Mouse (Mus musculus): ENCODE data around the gene Phf6.
"Not testable (repeated sequence)": the region's sequence is repeated elsewhere in the genome, so short reads cannot be mapped to it uniquely, and the experiment has no call there.

Gene Phf6

DNA sequence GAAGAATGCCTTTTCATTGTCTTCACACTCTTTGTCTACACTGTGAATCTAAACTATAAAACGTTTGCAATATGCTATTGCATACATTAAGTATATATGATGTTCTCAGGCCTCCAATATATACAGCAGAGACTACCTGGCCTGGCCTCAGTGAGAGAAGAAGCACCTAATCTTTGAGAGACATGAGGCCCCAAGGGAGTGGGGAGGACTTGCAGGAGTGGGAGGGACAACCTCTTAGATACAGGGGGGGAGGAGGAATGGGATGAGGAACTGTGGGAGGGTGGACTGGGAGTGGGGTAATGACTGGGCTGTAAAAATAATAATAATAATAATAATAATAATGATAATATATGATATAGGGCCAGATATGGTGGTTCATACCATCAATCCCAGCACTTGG is 66.5 kb downstream of the Phf6 start:
- no peak for DNase-seq (ENCODE audit: low spot score in 2 of 2)

DNA sequence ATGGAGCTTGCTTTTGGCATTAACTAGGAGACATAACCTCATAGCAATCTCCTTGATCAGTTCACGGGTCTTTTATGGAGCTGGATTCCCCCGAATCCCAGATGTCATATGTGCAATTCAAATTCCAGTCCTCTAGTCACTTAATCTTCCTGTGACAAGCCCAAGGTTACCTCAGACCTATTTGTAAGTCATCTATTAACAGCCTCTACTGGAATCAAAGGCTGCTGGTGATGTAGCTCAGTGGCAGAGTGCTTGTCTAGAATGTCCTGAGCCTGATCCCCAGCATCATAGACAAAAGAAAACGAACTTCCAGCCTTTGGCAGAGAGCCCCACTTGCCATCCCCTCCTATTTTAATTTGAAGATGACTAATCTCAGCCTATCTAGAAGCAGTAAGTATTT is 69.3 kb downstream of the Phf6 start:
- no peak for DNase-seq (ENCODE audit: low spot score in 2 of 2)

DNA sequence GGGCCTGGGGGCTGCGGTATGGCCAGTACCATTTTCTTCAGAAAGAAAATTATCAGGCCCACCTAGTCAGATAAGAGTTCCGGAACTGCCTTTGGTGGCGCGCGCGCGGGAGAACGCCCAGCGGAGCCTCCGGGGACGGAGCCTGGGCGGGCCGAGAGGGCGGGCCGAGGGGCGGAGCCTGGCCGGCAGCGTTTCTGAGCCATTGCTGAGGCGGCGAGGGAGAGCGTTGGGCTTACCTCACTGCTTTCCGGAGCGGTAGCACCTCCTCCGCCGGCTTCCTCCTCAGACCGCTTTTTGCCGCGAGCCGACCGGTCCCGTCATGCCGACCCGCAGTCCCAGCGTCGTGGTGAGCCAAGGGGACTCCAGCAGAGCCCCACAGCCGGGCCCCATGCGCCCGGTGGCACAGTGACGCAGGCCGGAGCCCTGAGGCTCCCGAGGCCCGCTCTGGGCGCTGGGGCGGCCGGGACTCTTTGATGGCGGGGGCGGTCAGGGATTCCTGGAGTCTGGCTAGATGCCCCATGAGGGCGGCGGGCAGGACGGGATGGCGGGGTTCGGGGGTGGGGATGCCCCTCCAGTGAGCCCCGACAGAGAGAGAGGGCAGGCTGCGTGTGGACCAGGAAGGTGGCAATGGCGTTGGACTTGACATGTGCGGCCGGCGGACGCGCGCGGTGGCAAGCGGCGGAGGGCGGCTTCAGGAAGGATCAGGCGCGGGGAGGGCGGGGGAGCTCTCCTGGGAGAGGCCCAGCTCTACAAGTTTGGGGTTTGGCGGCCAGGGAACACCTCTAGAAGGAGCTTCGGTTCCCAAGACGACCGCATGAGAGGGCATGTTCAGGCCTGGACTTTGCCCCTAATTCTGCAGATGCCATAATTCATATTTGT is 76.1 kb downstream of the Phf6 start, which contains the start of gene Hprt:
TSS of gene Hprt (plus strand) at position 233 of the 879 bp plus-strand sequence.
- peak; percentile 65 to 71 for DNase-seq (ENCODE audit: low spot score in 2 of 2)

GRCm38 (mm10) chrX:52994726-52995125 is 82.7 kb downstream of the Phf6 start:
- DNase-seq (ENCODE audit: low spot score in 2 of 2), result not testable (repeated sequence)

GRCm38 (mm10) chrX:53004887-53005286 is 92.8 kb downstream of the Phf6 start:
- not testable (repeated sequence) for DNase-seq (ENCODE audit: low spot score in 2 of 2)

- DNase-seq (ENCODE audit: low spot score in 2 of 2), result no peak
Measured at GRCm38 (mm10) chrX:53006062-53006461, 94.0 kb downstream of the Phf6 start.
